Comparison of ENCODE assay signal across 8 mouse cellular contexts in genomic region chr9:77544354-77545067, GRCm38 (mm10). TPM values are rescaled to one million over a fixed set of nuclear protein-coding genes. Genes with fewer than 3 reads are reported as not detected.
DNase-seq lines count a peak whose midpoint lies in the region; ATAC-seq and TF ChIP-seq lines count a peak whose summit lies in the region.

Lrrc1 (minus strand) TSS chr9:77544870.

- peak; percentile 83 for DNase-seq in 416B (ENCODE audit: low read depth)
- peak; percentile 84 for DNase-seq in heart, adult 9 months (ENCODE audit: low spot score in 2 of 2)
- peak; percentile 83 for DNase-seq in splenic B cell, adult 2 months (ENCODE audit: low read depth, low spot score)

- TF ChIP-seq CTCF in bone marrow, adult 2 months (IDR thresholded peaks at IDR 0.05; ENCODE audit: control insufficient read depth, insufficient read depth, low read length) = no peak

- peak within 1 kb of the TSS; percentile 55 for H3ac ChIP-seq in myocyte (ENCODE audit: control insufficient read depth, insufficient read length)

- TF ChIP-seq POLR2A in bone marrow, adult 2 months (IDR thresholded peaks at IDR 0.05; ENCODE audit: borderline replicate concordance, control insufficient read depth, low read depth, low read length) = peak; percentile 53; the same call in 1 of the 2 replicates
- peak; percentile 79 for TF ChIP-seq POLR2A in myocyte (IDR thresholded peaks at IDR 0.05; ENCODE audit: insufficient read length, low read depth)

- no peaks in the 10 kb centered on the region for H3K36me3 ChIP-seq in embryonic facial prominence, embryonic 15.5 days
- no peaks in the 10 kb centered on the region for H3K36me3 ChIP-seq in kidney, embryonic 14.5 days (ENCODE audit: control insufficient read depth, insufficient read depth, low read length)
- H3K36me3 ChIP-seq in limb, embryonic 15.5 days = no peaks in the 10 kb centered on the region
- H3K36me3 ChIP-seq in myocyte (ENCODE audit: control insufficient read depth, insufficient read depth) = no peaks in the 10 kb centered on the region
- H3K36me3 ChIP-seq in splenic B cell, adult 2 months (ENCODE audit: control insufficient read depth, insufficient read depth, low read length, poor library complexity, severe bottlenecking) = no peaks in the 10 kb centered on the region

- H3K9ac ChIP-seq in embryonic facial prominence, embryonic 15.5 days = peak within 1 kb of the TSS; percentile 71
- H3K9ac ChIP-seq in kidney, embryonic 14.5 days (ENCODE audit: low read depth, low read length) = peak within 1 kb of the TSS; percentile 78
- H3K9ac ChIP-seq in limb, embryonic 15.5 days = peak within 1 kb of the TSS; percentile 80

- H3K4me1 ChIP-seq in bone marrow, adult 2 months (ENCODE audit: control insufficient read depth, insufficient read depth, low read length) = no peaks in the 10 kb centered on the region; the same call in 1 of the 2 replicates
- H3K4me1 ChIP-seq in embryonic facial prominence, embryonic 15.5 days = peaks cover 25% of the 10 kb centered on the region
- 0 out of 2 replicates have a peak, but pooled peaks cover 5% of the 10 kb centered on the region for H3K4me1 ChIP-seq in kidney, embryonic 14.5 days (ENCODE audit: control insufficient read depth, insufficient read depth, low read length)
- peaks cover 23% of the 10 kb centered on the region for H3K4me1 ChIP-seq in limb, embryonic 15.5 days

- H3K79me2 ChIP-seq in myocyte (ENCODE audit: control insufficient read depth, insufficient read depth) = no peaks in the 10 kb centered on the region

- H3K4me2 ChIP-seq in embryonic facial prominence, embryonic 15.5 days (replicated peaks) = peak within 1 kb of the TSS; percentile 97
- peak within 1 kb of the TSS; percentile 96 for H3K4me2 ChIP-seq in kidney, embryonic 14.5 days (replicated peaks; ENCODE audit: low read depth, low read length)
- H3K4me2 ChIP-seq in limb, embryonic 15.5 days = peak within 1 kb of the TSS; percentile 90
- peak within 1 kb of the TSS; percentile 95 for H3K4me2 ChIP-seq in myocyte (ENCODE audit: low read depth)

- peak; percentile 91 for ATAC-seq in embryonic facial prominence, embryonic 15.5 days (ENCODE audit: insufficient number of reproducible peaks, low FRiP score, low TSS enrichment, low read depth)
- peak; percentile 84 for ATAC-seq in kidney, embryonic 14.5 days (ENCODE audit: low FRiP score, low TSS enrichment)
- peak; percentile 78 for ATAC-seq in limb, embryonic 15.5 days (ENCODE audit: insufficient number of reproducible peaks, low FRiP score, low TSS enrichment, low read depth)

- peak within 1 kb of the TSS; percentile 56; the same call in 1 of the 2 replicates for H3K27ac ChIP-seq in bone marrow, adult 2 months (ENCODE audit: control insufficient read depth, insufficient read depth, low read depth, low read length, poor library complexity)
- peak within 1 kb of the TSS; percentile 88 for H3K27ac ChIP-seq in embryonic facial prominence, embryonic 15.5 days (replicated peaks)
- H3K27ac ChIP-seq in kidney, embryonic 14.5 days (ENCODE audit: low read depth, low read length) = peak within 1 kb of the TSS; percentile 85
- peak within 1 kb of the TSS; percentile 89 for H3K27ac ChIP-seq in limb, embryonic 15.5 days

- WGBS in bone marrow, adult 2 months = under 1% methylated on average over 75 of the region's 88 CpGs
- WGBS in embryonic facial prominence, embryonic 15.5 days = under 1% methylated on average over 87 of the region's 88 CpGs
- whole genome bisulfite sequencing in kidney, embryonic 14.5 days = under 1% methylated on average over 75 of the region's 88 CpGs
- under 1% methylated on average over 88 of the region's 88 CpGs for WGBS in limb, embryonic 15.5 days

- H3K9me3 ChIP-seq in embryonic facial prominence, embryonic 15.5 days (replicated peaks) = no peaks in the 10 kb centered on the region
- H3K9me3 ChIP-seq in kidney, embryonic 14.5 days (ENCODE audit: control insufficient read depth, low read length) = no peaks in the 10 kb centered on the region
- no peaks in the 10 kb centered on the region for H3K9me3 ChIP-seq in limb, embryonic 15.5 days

- H3K4me3 ChIP-seq in bone marrow, adult 2 months (replicated peaks; ENCODE audit: control insufficient read depth, low read depth, low read length) = peak within 1 kb of the TSS; percentile 74
- peak within 1 kb of the TSS; percentile 83 for H3K4me3 ChIP-seq in embryonic facial prominence, embryonic 15.5 days (replicated peaks)
- peak within 1 kb of the TSS; percentile 77 for H3K4me3 ChIP-seq in kidney, embryonic 14.5 days (ENCODE audit: low read length)
- peak within 1 kb of the TSS; percentile 87 for H3K4me3 ChIP-seq in limb, embryonic 15.5 days
- H3K4me3 ChIP-seq in myocyte = peak within 1 kb of the TSS; percentile 70

- H3K27me3 ChIP-seq in embryonic facial prominence, embryonic 15.5 days = no peaks in the 10 kb centered on the region
- no peaks in the 10 kb centered on the region for H3K27me3 ChIP-seq in kidney, embryonic 14.5 days (ENCODE audit: control insufficient read depth, insufficient read depth, low read length)
- no peaks in the 10 kb centered on the region for H3K27me3 ChIP-seq in limb, embryonic 15.5 days
- no peaks in the 10 kb centered on the region for H3K27me3 ChIP-seq in myocyte (ENCODE audit: control insufficient read depth, insufficient read depth, insufficient read length)
- no peaks in the 10 kb centered on the region for H3K27me3 ChIP-seq in splenic B cell, adult 2 months (ENCODE audit: control insufficient read depth, insufficient read depth, low read length, poor library complexity, severe bottlenecking)

TF ChIP-seq in myocyte, 11 proteins besides CTCF, POLR2A, EP300 and RAD21:
- TF ChIP-seq MYOD1 (IDR thresholded peaks at IDR 0.05; ENCODE audit: control insufficient read depth in 1 of 3, insufficient read length in 2 of 3, low read depth in 2 of 3) = peak in 1 of 3 experiments; percentile 2
- TF ChIP-seq E2F4 (IDR thresholded peaks at IDR 0.05; ENCODE audit: insufficient read depth) = peak; percentile 15
- no peak for TF ChIP-seq REST (IDR thresholded peaks at IDR 0.05; ENCODE audit: insufficient read depth, insufficient read length)
- TF ChIP-seq MYOG (IDR thresholded peaks at IDR 0.05; ENCODE audit: control insufficient read depth in 1 of 3, insufficient read depth in 1 of 3, insufficient read length in 2 of 3, low read depth in 2 of 3) = peak in 1 of 3 experiments; percentile 29
- TF ChIP-seq TCF12 (IDR thresholded peaks at IDR 0.05; ENCODE audit: insufficient read depth, poor library complexity, severe bottlenecking) = no peak
- TF ChIP-seq CEBPB (IDR thresholded peaks at IDR 0.05; ENCODE audit: insufficient read depth, poor library complexity, severe bottlenecking) = no peak
- no peak for TF ChIP-seq USF1 (IDR thresholded peaks at IDR 0.05; ENCODE audit: low read depth)
- TF ChIP-seq TCF3 (IDR thresholded peaks at IDR 0.05; ENCODE audit: insufficient read length, low read depth) = no peak
- TF ChIP-seq SRF (IDR thresholded peaks at IDR 0.05; ENCODE audit: control insufficient read depth, insufficient read length, low read depth) = no peak
- peak; percentile 51 for TF ChIP-seq POLR2AphosphoS2 (IDR thresholded peaks at IDR 0.05; ENCODE audit: insufficient read length, low read depth)
- no peak for TF ChIP-seq MAX (IDR thresholded peaks at IDR 0.05; ENCODE audit: low read depth)

RNA-seq across cellular contexts. Expression of gene Lrrc1, which starts in this region (rescaled TPM):
- polyA plus RNA-seq in bone marrow, adult 2 months (2011; ENCODE audit: insufficient read depth, insufficient read length, low replicate concordance, missing spikeins) = 3.9 and 5.7 TPM in 2 replicates
- polyA plus RNA-seq in embryonic facial prominence, embryonic 15.5 days (2015; fragmentation: Nextera tagmentation; extraction: Ambion mirVana) = 17.5 and 19.5 TPM in 2 replicates
- polyA plus RNA-seq in kidney, embryonic 14.5 days (2014; fragmentation: Nextera tagmentation; extraction: Ambion mirVana) = 13.5 and 18.6 TPM in 2 replicates
- polyA plus RNA-seq in limb, embryonic 15.5 days (2015; fragmentation: Nextera tagmentation; extraction: Ambion mirVana) = 14.8 and 17.0 TPM in 2 replicates
- 10.4 TPM for polyA plus RNA-seq in myocyte (2012; fragmentation: generic; extraction: Trizol)

Comparison
In these comparisons a context has a peak if more than half of its experiments do, and no peak if none do; other contexts are left out.
1. Peak in every context shown above with its lines: DNase-seq, ATAC-seq, H3K4me3 ChIP-seq and H3K27ac ChIP-seq.